Mouse (Mus musculus): ENCODE measurements at regions not wholly inside any gene's neighbourhood (a gene's known extent, or its start where the extent isn't known, plus 50 kb on each side); places are given as distances from the start of the nearest gene placed in this dataset.

DNA sequence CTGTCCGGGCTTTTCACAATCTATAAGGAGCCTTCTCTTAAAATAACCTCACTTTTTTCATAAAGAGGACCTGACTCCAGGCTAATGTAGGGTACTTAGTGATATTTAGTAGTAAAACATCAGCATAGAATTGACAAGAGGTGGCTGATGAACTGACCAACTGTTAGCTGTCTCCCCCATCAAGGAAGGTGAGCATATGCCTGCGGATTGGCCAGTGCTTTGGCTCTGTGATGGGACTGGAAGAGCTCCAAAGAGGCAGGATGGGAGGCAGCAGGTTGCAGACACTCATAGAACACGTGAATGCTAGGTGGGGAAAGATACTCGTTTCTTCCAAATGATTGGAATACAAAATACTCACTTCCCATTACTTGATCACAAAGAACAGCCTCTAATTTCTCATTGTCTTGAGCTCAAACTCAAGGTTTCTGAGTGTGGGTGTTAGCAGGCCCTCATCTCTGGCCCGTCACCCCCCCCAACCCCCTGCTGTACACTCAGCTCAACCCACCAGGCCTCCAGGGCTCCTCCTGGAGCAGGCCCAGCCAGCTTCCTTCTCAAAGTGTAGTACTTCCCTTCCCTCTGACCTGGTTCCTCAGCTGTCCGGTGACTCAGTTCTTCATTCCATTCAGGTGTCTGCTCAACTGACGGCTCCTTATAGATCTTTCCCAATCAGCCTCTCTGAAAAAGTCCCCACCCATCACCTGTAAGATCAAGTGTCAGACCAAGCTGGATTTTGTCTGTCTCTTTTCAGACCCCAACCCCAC, 160.2 kb upstream of the Rbms1 start:
- WGBS: 83% methylated on average over 7 of the region's 7 CpGs

DNA sequence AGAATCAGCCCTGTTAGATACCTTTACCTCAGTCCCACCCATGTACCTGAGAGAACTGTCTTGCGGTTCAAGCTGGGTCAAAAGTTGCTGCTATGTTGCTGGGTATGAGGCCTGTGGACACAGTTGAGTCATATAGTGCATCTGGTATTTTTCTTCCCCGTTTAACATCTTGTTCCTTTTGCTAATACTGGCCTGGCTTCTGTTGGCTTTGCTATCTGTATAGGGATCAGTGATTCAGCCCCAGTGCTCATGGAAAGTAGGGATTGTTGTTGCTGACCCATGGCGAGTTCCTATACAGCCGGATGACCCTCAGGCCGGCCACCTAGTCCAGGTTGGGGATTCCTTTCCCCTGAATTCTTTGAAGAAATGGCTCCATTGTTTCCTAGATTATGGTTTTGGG, 158.3 kb upstream of the Rbms1 start:
- H3K27me3 ChIP-seq (ENCODE audit: control insufficient read depth, insufficient read depth, low read length): no peaks in the 10 kb centered on the region
- H3K4me3 ChIP-seq (ENCODE audit: low read depth, low read length): no peak overlapping the region
- no peaks in the 10 kb centered on the region for H3K36me3 ChIP-seq (replicated peaks; ENCODE audit: control insufficient read depth, insufficient read depth, low read depth, low read length)
- WGBS: 80% methylated on average over 5 of the region's 5 CpGs
- no peak for DNase-seq (ENCODE audit: low spot score)
- no peak overlapping the region for H3K9ac ChIP-seq (replicated peaks; ENCODE audit: low read length)
- no peak for ATAC-seq (replicated peaks; ENCODE audit: insufficient number of reproducible peaks, low FRiP score, low TSS enrichment, low read depth)
- H3K9me3 ChIP-seq (replicated peaks; ENCODE audit: control insufficient read depth, low read length): no peaks in the 10 kb centered on the region
- no peaks in the 10 kb centered on the region for H3K4me1 ChIP-seq (ENCODE audit: control insufficient read depth, insufficient read depth, low read length)
- no peak overlapping the region for H3K27ac ChIP-seq (replicated peaks; ENCODE audit: low read depth, low read length)
- no peak overlapping the region for H3K4me2 ChIP-seq (ENCODE audit: low read depth, low read length)

More for the DNA sequence above, 160.2 kb upstream of the Rbms1 start:
- Histone ChIP-seq H3K27ac (replicated peaks; ENCODE audit: low read depth, low read length) (no peak overlapping the region), H3K4me1 (ENCODE audit: control insufficient read depth, insufficient read depth, low read length) (no peaks in the 10 kb centered on the region), H3K9me3 (replicated peaks; ENCODE audit: control insufficient read depth, low read length) (no peaks in the 10 kb centered on the region), H3K4me3 (ENCODE audit: low read depth, low read length) (no peak overlapping the region), H3K27me3 (ENCODE audit: control insufficient read depth, insufficient read depth, low read length) (no peaks in the 10 kb centered on the region), H3K36me3 (replicated peaks; ENCODE audit: control insufficient read depth, insufficient read depth, low read depth, low read length) (no peaks in the 10 kb centered on the region), H3K9ac (replicated peaks; ENCODE audit: low read length) (no peak overlapping the region), H3K4me2 (ENCODE audit: low read depth, low read length) (no peak overlapping the region)
- ATAC-seq (replicated peaks; ENCODE audit: insufficient number of reproducible peaks, low FRiP score, low TSS enrichment, low read depth) (no peak), DNase-seq (ENCODE audit: low spot score) (no peak)

DNA sequence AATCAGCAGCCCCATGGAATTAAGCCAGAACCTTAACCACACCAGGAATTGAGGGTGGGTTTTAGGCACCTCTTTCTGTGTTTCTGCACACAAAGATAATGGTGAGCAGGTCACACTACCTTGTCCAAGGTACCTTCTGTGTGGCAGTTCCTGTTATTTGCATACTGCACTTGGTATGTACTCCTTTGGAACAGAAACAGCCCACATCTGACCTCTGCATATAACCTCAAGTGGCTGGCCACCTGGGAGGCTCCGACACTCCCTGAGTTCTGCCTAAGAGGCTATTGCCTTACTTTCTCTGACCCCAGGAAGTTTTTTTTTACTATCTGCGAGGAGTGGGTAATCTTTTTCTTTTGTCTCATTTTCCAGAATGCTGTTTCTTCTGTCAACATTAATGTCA, 151.6 kb upstream of the Rbms1 start:
- DNase-seq (ENCODE audit: low spot score): no peak
- Histone ChIP-seq H3K36me3 (replicated peaks; ENCODE audit: control insufficient read depth, insufficient read depth, low read depth, low read length) (no peaks in the 10 kb centered on the region), H3K4me1 (ENCODE audit: control insufficient read depth, insufficient read depth, low read length) (no peaks in the 10 kb centered on the region), H3K27me3 (ENCODE audit: control insufficient read depth, insufficient read depth, low read length) (no peaks in the 10 kb centered on the region), H3K4me2 (ENCODE audit: low read depth, low read length) (no peak overlapping the region), H3K9ac (replicated peaks; ENCODE audit: low read length) (no peak overlapping the region), H3K27ac (replicated peaks; ENCODE audit: low read depth, low read length) (no peak overlapping the region), H3K9me3 (replicated peaks; ENCODE audit: control insufficient read depth, low read length) (no peaks in the 10 kb centered on the region), H3K4me3 (ENCODE audit: low read depth, low read length) (no peak overlapping the region)
- WGBS: 41% methylated on average over 2 of the region's 2 CpGs
- no peak for ATAC-seq (replicated peaks; ENCODE audit: insufficient number of reproducible peaks, low FRiP score, low TSS enrichment, low read depth)

- no peaks in the 10 kb centered on the region for H3K27me3 ChIP-seq (ENCODE audit: control insufficient read depth, insufficient read depth, low read length)
- H3K4me3 ChIP-seq (ENCODE audit: low read depth, low read length): no peak overlapping the region
- no peak for ATAC-seq (replicated peaks; ENCODE audit: insufficient number of reproducible peaks, low FRiP score, low TSS enrichment, low read depth)
- no peak overlapping the region for H3K27ac ChIP-seq (replicated peaks; ENCODE audit: low read depth, low read length)
- WGBS: 86% methylated on average over 6 of the region's 6 CpGs
- no peak overlapping the region for H3K4me2 ChIP-seq (ENCODE audit: low read depth, low read length)
- no peak for DNase-seq (ENCODE audit: low spot score)
- H3K36me3 ChIP-seq (replicated peaks; ENCODE audit: control insufficient read depth, insufficient read depth, low read depth, low read length): no peaks in the 10 kb centered on the region
- H3K9ac ChIP-seq (replicated peaks; ENCODE audit: low read length): no peak overlapping the region
- no peaks in the 10 kb centered on the region for H3K4me1 ChIP-seq (ENCODE audit: control insufficient read depth, insufficient read depth, low read length)
- no peaks in the 10 kb centered on the region for H3K9me3 ChIP-seq (replicated peaks; ENCODE audit: control insufficient read depth, low read length)
Observed at GRCm38 (mm10) chr2:61113916-61114315, 150.9 kb upstream of the Rbms1 start.

DNA sequence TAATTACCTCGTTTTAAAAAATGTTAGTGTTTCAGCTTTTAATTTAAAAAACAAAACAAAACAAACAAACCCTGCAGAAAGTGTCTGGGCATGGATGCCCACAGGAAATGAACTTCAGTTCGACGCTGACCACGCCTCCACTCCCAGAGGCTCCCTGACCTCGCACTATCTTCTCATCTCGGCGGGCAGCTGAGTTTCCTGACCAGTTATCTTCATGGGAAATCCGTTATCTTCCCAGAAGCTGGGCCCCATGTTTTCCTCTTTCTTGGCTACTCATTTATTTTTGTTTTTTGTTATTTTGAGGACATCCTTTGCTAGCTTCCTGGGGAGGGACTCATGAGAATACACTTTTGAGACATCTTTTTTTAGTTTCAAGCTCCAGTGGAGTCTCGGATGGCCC, 147.6 kb upstream of the Rbms1 start:
- Histone ChIP-seq H3K4me2 (ENCODE audit: low read depth, low read length) (no peak overlapping the region), H3K36me3 (replicated peaks; ENCODE audit: control insufficient read depth, insufficient read depth, low read depth, low read length) (no peaks in the 10 kb centered on the region), H3K9me3 (replicated peaks; ENCODE audit: control insufficient read depth, low read length) (no peaks in the 10 kb centered on the region), H3K4me3 (ENCODE audit: low read depth, low read length) (no peak overlapping the region), H3K9ac (replicated peaks; ENCODE audit: low read length) (no peak overlapping the region), H3K27me3 (ENCODE audit: control insufficient read depth, insufficient read depth, low read length) (no peaks in the 10 kb centered on the region), H3K27ac (replicated peaks; ENCODE audit: low read depth, low read length) (no peak overlapping the region), H3K4me1 (ENCODE audit: control insufficient read depth, insufficient read depth, low read length) (no peaks in the 10 kb centered on the region)
- no peak for DNase-seq (ENCODE audit: low spot score)
- WGBS: 54% methylated on average over 9 of the region's 9 CpGs
- no peak for ATAC-seq (replicated peaks; ENCODE audit: insufficient number of reproducible peaks, low FRiP score, low TSS enrichment, low read depth)

GRCm38 (mm10) chr2:61109564-61109963, 146.6 kb upstream of the Rbms1 start:
- no peaks in the 10 kb centered on the region for H3K36me3 ChIP-seq (replicated peaks; ENCODE audit: control insufficient read depth, insufficient read depth, low read depth, low read length)
- no peak overlapping the region for H3K27ac ChIP-seq (replicated peaks; ENCODE audit: low read depth, low read length)
- H3K4me1 ChIP-seq (ENCODE audit: control insufficient read depth, insufficient read depth, low read length): no peaks in the 10 kb centered on the region
- no peak overlapping the region for H3K4me2 ChIP-seq (ENCODE audit: low read depth, low read length)
- DNase-seq (ENCODE audit: low spot score): no peak
- ATAC-seq (replicated peaks; ENCODE audit: insufficient number of reproducible peaks, low FRiP score, low TSS enrichment, low read depth): no peak
- WGBS: 68% methylated on average over 3 of the region's 3 CpGs
- no peaks in the 10 kb centered on the region for H3K27me3 ChIP-seq (ENCODE audit: control insufficient read depth, insufficient read depth, low read length)
- no peak overlapping the region for H3K4me3 ChIP-seq (ENCODE audit: low read depth, low read length)
- H3K9ac ChIP-seq (replicated peaks; ENCODE audit: low read length): no peak overlapping the region
- no peaks in the 10 kb centered on the region for H3K9me3 ChIP-seq (replicated peaks; ENCODE audit: control insufficient read depth, low read length)

- no peak overlapping the region for H3K4me2 ChIP-seq (ENCODE audit: low read depth, low read length)
- no peaks in the 10 kb centered on the region for H3K27me3 ChIP-seq (ENCODE audit: control insufficient read depth, insufficient read depth, low read length)
- H3K4me1 ChIP-seq (ENCODE audit: control insufficient read depth, insufficient read depth, low read length): no peaks in the 10 kb centered on the region
- H3K27ac ChIP-seq (replicated peaks; ENCODE audit: low read depth, low read length): no peak overlapping the region
- H3K4me3 ChIP-seq (ENCODE audit: low read depth, low read length): no peak overlapping the region
- ATAC-seq (replicated peaks; ENCODE audit: insufficient number of reproducible peaks, low FRiP score, low TSS enrichment, low read depth) (no peak), DNase-seq (ENCODE audit: low spot score) (no peak)
- 92% methylated on average over 6 of the region's 6 CpGs for WGBS
- no peaks in the 10 kb centered on the region for H3K36me3 ChIP-seq (replicated peaks; ENCODE audit: control insufficient read depth, insufficient read depth, low read depth, low read length)
- H3K9me3 ChIP-seq (replicated peaks; ENCODE audit: control insufficient read depth, low read length): no peaks in the 10 kb centered on the region
- H3K9ac ChIP-seq (replicated peaks; ENCODE audit: low read length): no peak overlapping the region
Observed at GRCm38 (mm10) chr2:61105169-61105568, 142.2 kb upstream of the Rbms1 start.

GRCm38 (mm10) chr2:61100854-61101253, 137.9 kb upstream of the Rbms1 start:
- ATAC-seq (replicated peaks; ENCODE audit: insufficient number of reproducible peaks, low FRiP score, low TSS enrichment, low read depth) (no peak), DNase-seq (ENCODE audit: low spot score) (no peak)
- Histone ChIP-seq H3K36me3 (replicated peaks; ENCODE audit: control insufficient read depth, insufficient read depth, low read depth, low read length) (no peaks in the 10 kb centered on the region), H3K4me3 (ENCODE audit: low read depth, low read length) (no peak overlapping the region), H3K4me1 (ENCODE audit: control insufficient read depth, insufficient read depth, low read length) (no peaks in the 10 kb centered on the region), H3K9me3 (replicated peaks; ENCODE audit: control insufficient read depth, low read length) (no peaks in the 10 kb centered on the region), H3K4me2 (ENCODE audit: low read depth, low read length) (no peak overlapping the region), H3K27me3 (ENCODE audit: control insufficient read depth, insufficient read depth, low read length) (no peaks in the 10 kb centered on the region), H3K27ac (replicated peaks; ENCODE audit: low read depth, low read length) (no peak overlapping the region), H3K9ac (replicated peaks; ENCODE audit: low read length) (no peak overlapping the region)
- 85% methylated on average over 4 of the region's 4 CpGs for WGBS

Measured in embryonic facial prominence, embryonic 11.5 days (tissue).